ENCODE assay signal across 8 mouse cellular contexts in the genomic region with DNA sequence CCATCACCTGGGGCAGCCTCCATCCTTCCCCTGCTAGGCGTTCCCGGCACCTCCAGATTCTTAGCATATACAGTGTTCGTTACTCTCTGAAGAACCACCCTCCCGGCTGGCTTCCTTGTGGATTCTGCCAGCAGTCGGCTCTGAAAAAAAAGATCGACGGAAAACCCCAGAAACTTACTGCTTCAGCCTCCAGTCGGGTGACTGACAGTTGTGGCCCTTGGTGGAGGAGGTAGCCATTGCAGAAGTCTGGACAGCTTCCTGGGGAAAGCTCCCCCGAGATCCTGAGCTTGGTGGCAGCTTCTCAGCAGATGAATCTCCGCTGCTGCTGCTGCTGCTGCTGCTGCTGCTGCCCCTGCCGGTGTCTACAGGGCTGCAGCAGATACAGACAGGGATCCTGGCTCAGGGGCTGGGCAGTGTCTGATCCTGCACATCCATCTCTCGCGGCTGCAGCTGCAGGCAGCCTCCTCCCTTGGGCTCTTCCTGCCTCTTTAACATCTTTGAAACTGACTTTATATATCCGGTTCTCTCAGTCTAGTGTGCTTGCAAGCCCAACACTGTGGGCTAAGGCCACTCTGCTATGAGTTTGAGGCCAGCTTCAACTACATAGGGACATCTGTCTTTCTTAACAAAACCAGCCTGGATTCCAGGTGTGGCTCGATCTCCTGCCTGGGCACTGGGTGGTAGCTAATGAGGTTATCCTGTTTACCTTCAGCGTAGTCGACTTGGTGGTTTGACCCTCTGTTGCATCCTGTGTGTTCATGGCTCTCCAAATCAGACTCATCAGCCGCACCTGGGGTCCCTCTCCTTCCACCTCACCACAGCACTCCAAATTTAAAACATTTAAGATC. TPM values are rescaled to one million over a fixed set of nuclear protein-coding genes. Genes with fewer than 3 reads are reported as not detected.
DNase-seq lines count a peak whose midpoint lies in the region; ATAC-seq and TF ChIP-seq lines count a peak whose summit lies in the region.

No protein-coding gene starts in this region.

- H3K4me2 ChIP-seq in lung, postnatal 0 days (replicated peaks; ENCODE audit: low read depth, low read length), result no peak overlapping the region
- peak overlapping the region; percentile 35 for H3K4me2 ChIP-seq in forebrain, embryonic 13.5 days
- peak overlapping the region; percentile 24 for H3K4me2 ChIP-seq in liver, embryonic 12.5 days

- TF ChIP-seq EP300 in lung, postnatal 0 days (IDR thresholded peaks at IDR 0.05), result no peak

- TF ChIP-seq CTCF in lung, postnatal 0 days (IDR thresholded peaks at IDR 0.05), result peak; percentile 48
- 0 out of 2 replicates have a peak, but pooled peaks have one; percentile 7 for TF ChIP-seq CTCF in thymus, adult 2 months (IDR thresholded peaks at IDR 0.05; ENCODE audit: borderline replicate concordance, control insufficient read depth, extremely low read depth, insufficient read depth, low read length, poor library complexity)

- no peaks in the 10 kb centered on the region for H3K36me3 ChIP-seq in lung, postnatal 0 days (ENCODE audit: insufficient read depth, low read length)
- no peaks in the 10 kb centered on the region for H3K36me3 ChIP-seq in forebrain, embryonic 13.5 days (ENCODE audit: poor library complexity, severe bottlenecking)
- H3K36me3 ChIP-seq in liver, embryonic 12.5 days, result no peaks in the 10 kb centered on the region
- H3K36me3 ChIP-seq in thymus, adult 2 months (ENCODE audit: control insufficient read depth, insufficient read depth, low read length), result no peaks in the 10 kb centered on the region

- H3K9ac ChIP-seq in lung, postnatal 0 days (replicated peaks; ENCODE audit: low read depth), result no peak overlapping the region
- peak overlapping the region; percentile 18; the same call in 1 of the 2 replicates for H3K9ac ChIP-seq in forebrain, embryonic 13.5 days
- no peak overlapping the region for H3K9ac ChIP-seq in liver, embryonic 12.5 days

- ATAC-seq in lung, postnatal 0 days, result peak; percentile 22; the same call in 1 of the 2 replicates
- ATAC-seq in forebrain, embryonic 13.5 days, result peak; percentile 11; the same call in 1 of the 2 replicates
- no peak for ATAC-seq in liver, embryonic 12.5 days
- ATAC-seq in megakaryocyte progenitor cell, adult 5-6 weeks (replicated peaks; ENCODE audit: poor library complexity), result no peak

- peak; percentile 9 for DNase-seq in lung, postnatal 0 days (ENCODE audit: low spot score)
- DNase-seq in lung, postnatal 25 days (ENCODE audit: low spot score), result no peak
- peak; percentile 58 for DNase-seq in thymus, adult 2 months
- DNase-seq in layer of hippocampus, adult 11-12 months (ENCODE audit: low spot score), result no peak
- no peak for DNase-seq in ovary, postnatal 36 days (ENCODE audit: low spot score)

- H3K9me3 ChIP-seq in lung, postnatal 0 days (ENCODE audit: low read length), result no peaks in the 10 kb centered on the region
- H3K9me3 ChIP-seq in forebrain, embryonic 13.5 days (replicated peaks), result no peaks in the 10 kb centered on the region
- no peaks in the 10 kb centered on the region for H3K9me3 ChIP-seq in liver, embryonic 12.5 days (replicated peaks)

- peak; percentile 46; the same call in 1 of the 2 replicates for TF ChIP-seq POLR2A in thymus, adult 2 months (IDR thresholded peaks at IDR 0.05; ENCODE audit: control insufficient read depth, extremely low read depth, insufficient read depth, low read length, poor library complexity)

- no peak overlapping the region for H3K27ac ChIP-seq in lung, postnatal 0 days (ENCODE audit: low read length)
- 0 out of 2 replicates have a peak overlapping the region, but pooled peaks have one; percentile 7 for H3K27ac ChIP-seq in forebrain, embryonic 13.5 days
- no peak overlapping the region for H3K27ac ChIP-seq in liver, embryonic 12.5 days
- H3K27ac ChIP-seq in thymus, adult 2 months (ENCODE audit: control insufficient read depth, insufficient read depth, low read length), result peak overlapping the region; percentile 79

- WGBS in lung, postnatal 0 days, result 15% methylated on average over 18 of the region's 18 CpGs
- WGBS in forebrain, embryonic 13.5 days, result 25% methylated on average over 18 of the region's 18 CpGs
- 16% methylated on average over 18 of the region's 18 CpGs for WGBS in liver, embryonic 12.5 days (ENCODE audit: insufficient replicate concordance)
- WGBS in thymus, adult 2 months, result 18% methylated on average over 18 of the region's 18 CpGs

- H3K27me3 ChIP-seq in lung, postnatal 0 days (replicated peaks; ENCODE audit: insufficient read depth, low read length), result no peaks in the 10 kb centered on the region
- peaks cover 7% of the 10 kb centered on the region; the same call in 1 of the 2 replicates for H3K27me3 ChIP-seq in forebrain, embryonic 13.5 days
- H3K27me3 ChIP-seq in liver, embryonic 12.5 days (replicated peaks), result peaks cover 40% of the 10 kb centered on the region
- no peaks in the 10 kb centered on the region for H3K27me3 ChIP-seq in thymus, adult 2 months (ENCODE audit: control insufficient read depth, insufficient read depth, low read length)

- H3K4me3 ChIP-seq in lung, postnatal 0 days (ENCODE audit: low read depth, low read length), result no peak overlapping the region
- no peak overlapping the region for H3K4me3 ChIP-seq in forebrain, embryonic 13.5 days
- H3K4me3 ChIP-seq in liver, embryonic 12.5 days, result no peak overlapping the region
- peak overlapping the region; percentile 64 for H3K4me3 ChIP-seq in thymus, adult 2 months (ENCODE audit: control insufficient read depth, insufficient read depth, low read length)

- peaks cover 26% of the 10 kb centered on the region; the same call in 1 of the 2 replicates for H3K4me1 ChIP-seq in lung, postnatal 0 days (ENCODE audit: insufficient read depth, low read depth, low read length)
- H3K4me1 ChIP-seq in forebrain, embryonic 13.5 days, result peaks cover 20% of the 10 kb centered on the region
- peaks cover 51% of the 10 kb centered on the region for H3K4me1 ChIP-seq in liver, embryonic 12.5 days
- H3K4me1 ChIP-seq in thymus, adult 2 months (replicated peaks; ENCODE audit: control insufficient read depth, insufficient read depth, low read length), result peaks cover 45% of the 10 kb centered on the region

RNA-seq across cellular contexts. Expression of gene Brd2, which starts 6.7 kb away (rescaled TPM):
- 80.2 and 80.3 TPM in 2 replicates for polyA plus RNA-seq in lung, postnatal 0 days (2015; fragmentation: Nextera tagmentation; extraction: Ambion mirVana)
- 124 and 125 TPM in 2 replicates for polyA plus RNA-seq in forebrain, embryonic 13.5 days (2015; fragmentation: Nextera tagmentation; extraction: Ambion mirVana)
- polyA plus RNA-seq in liver, embryonic 12.5 days (2016; fragmentation: Nextera tagmentation; extraction: Ambion mirVana), result 59.9 and 66.1 TPM in 2 replicates
- polyA plus RNA-seq in thymus, adult 2 months (2012; rRNA removed), result 236 and 257 TPM in 2 replicates
- total RNA-seq in megakaryocyte progenitor cell, adult 5-6 weeks (2015), result 269 and 306 TPM in 2 replicates
- total RNA-seq in megakaryocyte progenitor cell, adult 5-6 weeks (2017), result 260 and 284 TPM in 2 replicates

RNA-seq across cellular contexts. Expression of gene H2-DMa, which starts 9.8 kb away (rescaled TPM):
- polyA plus RNA-seq in lung, postnatal 0 days (2015; fragmentation: Nextera tagmentation; extraction: Ambion mirVana), result 20.7 and 23.9 TPM in 2 replicates
- 8.7 and 10.0 TPM in 2 replicates for polyA plus RNA-seq in forebrain, embryonic 13.5 days (2015; fragmentation: Nextera tagmentation; extraction: Ambion mirVana)
- 3.1 and 4.3 TPM in 2 replicates for polyA plus RNA-seq in liver, embryonic 12.5 days (2016; fragmentation: Nextera tagmentation; extraction: Ambion mirVana)
- polyA plus RNA-seq in thymus, adult 2 months (2012; rRNA removed), result 141 and 177 TPM in 2 replicates
- 72.0 and 74.5 TPM in 2 replicates for total RNA-seq in megakaryocyte progenitor cell, adult 5-6 weeks (2015)
- 56.5 and 61.1 TPM in 2 replicates for total RNA-seq in megakaryocyte progenitor cell, adult 5-6 weeks (2017)

RNA-seq across cellular contexts. Expression of gene H2-DMb2, which starts 13.9 kb away (rescaled TPM):
- 1.8 and 2.2 TPM in 2 replicates for polyA plus RNA-seq in lung, postnatal 0 days (2015; fragmentation: Nextera tagmentation; extraction: Ambion mirVana)
- polyA plus RNA-seq in forebrain, embryonic 13.5 days (2015; fragmentation: Nextera tagmentation; extraction: Ambion mirVana), result 0.20 TPM in 1 of 2 replicates, not detected in the other
- polyA plus RNA-seq in liver, embryonic 12.5 days (2016; fragmentation: Nextera tagmentation; extraction: Ambion mirVana), result 0.30 and 0.35 TPM in 2 replicates
- polyA plus RNA-seq in thymus, adult 2 months (2012; rRNA removed), result 119 and 123 TPM in 2 replicates
- total RNA-seq in megakaryocyte progenitor cell, adult 5-6 weeks (2015), result 3.9 and 5.8 TPM in 2 replicates
- total RNA-seq in megakaryocyte progenitor cell, adult 5-6 weeks (2017), result 6.7 and 8.5 TPM in 2 replicates

RNA-seq across cellular contexts. Expression of gene H2-DMb1, which starts 23.7 kb away (rescaled TPM):
- polyA plus RNA-seq in lung, postnatal 0 days (2015; fragmentation: Nextera tagmentation; extraction: Ambion mirVana), result 6.9 and 7.2 TPM in 2 replicates
- polyA plus RNA-seq in forebrain, embryonic 13.5 days (2015; fragmentation: Nextera tagmentation; extraction: Ambion mirVana), result 0.20 TPM in 1 of 2 replicates, not detected in the other
- polyA plus RNA-seq in liver, embryonic 12.5 days (2016; fragmentation: Nextera tagmentation; extraction: Ambion mirVana), result 0.21 and 0.45 TPM in 2 replicates
- polyA plus RNA-seq in thymus, adult 2 months (2012; rRNA removed), result 130 and 197 TPM in 2 replicates
- total RNA-seq in megakaryocyte progenitor cell, adult 5-6 weeks (2015), result 36.2 and 39.4 TPM in 2 replicates
- total RNA-seq in megakaryocyte progenitor cell, adult 5-6 weeks (2017), result 47.0 and 60.3 TPM in 2 replicates

RNA-seq across cellular contexts. Expression of gene H2-Oa, which starts 37.0 kb away (rescaled TPM):
- polyA plus RNA-seq in lung, postnatal 0 days (2015; fragmentation: Nextera tagmentation; extraction: Ambion mirVana), result 0.48 and 1.1 TPM in 2 replicates
- polyA plus RNA-seq in forebrain, embryonic 13.5 days (2015; fragmentation: Nextera tagmentation; extraction: Ambion mirVana), result not detected in 2 replicates
- 0.37 and 0.56 TPM in 2 replicates for polyA plus RNA-seq in liver, embryonic 12.5 days (2016; fragmentation: Nextera tagmentation; extraction: Ambion mirVana)
- polyA plus RNA-seq in thymus, adult 2 months (2012; rRNA removed), result 122 and 154 TPM in 2 replicates
- 7.7 and 9.6 TPM in 2 replicates for total RNA-seq in megakaryocyte progenitor cell, adult 5-6 weeks (2015)
- 2.7 TPM in 2 replicates for total RNA-seq in megakaryocyte progenitor cell, adult 5-6 weeks (2017)

Comparison
In these comparisons a context has a peak if more than half of its experiments do, and no peak if none do; other contexts are left out.
1. DNase-seq: peak in lung, postnatal 0 days (single experiment) and thymus, adult 2 months (single experiment); none in lung, postnatal 25 days (single experiment), layer of hippocampus, adult 11-12 months (single experiment) and ovary, postnatal 36 days (single experiment).
2. ATAC-seq: peak in lung, postnatal 0 days (single experiment) and forebrain, embryonic 13.5 days (single experiment); none in liver, embryonic 12.5 days (single experiment) and megakaryocyte progenitor cell, adult 5-6 weeks (single experiment).
3. H3K27ac ChIP-seq: peak in forebrain, embryonic 13.5 days (single experiment) and thymus, adult 2 months (single experiment); none in lung, postnatal 0 days (single experiment) and liver, embryonic 12.5 days (single experiment).
4. RNA of gene H2-DMb2, which starts 13.9 kb away (polyA plus RNA-seq): 119 to 123 TPM in thymus, adult 2 months; 1.8 to 2.2 TPM in lung, postnatal 0 days, 0.30 to 0.35 TPM in liver, embryonic 12.5 days and 0.20 TPM in forebrain, embryonic 13.5 days; every median in the first group is over 10 times any median in the second.